Mouse (Mus musculus) E14TG2a.4 (cell line): ENCODE measurements around the gene Dhps.

Experiments used
- H3K27me3 ChIP-seq: 2 replicates; pipeline ENCODE4 v1.6.1; 2014; ENCODE audit warnings: low read length, control low read depth; ENCODE audit not compliant: insufficient read depth
- H3K36me3 ChIP-seq: 2 replicates; pipeline ENCODE4 v1.6.1; 2014; ENCODE audit warnings: low read length, control low read depth; ENCODE audit not compliant: insufficient read depth
- H3K4me1 ChIP-seq: replicated peaks from 2 replicates; pipeline ENCODE4 v1.6.1; 2014; ENCODE audit warnings: low read depth, low read length, control low read depth
- H3K4me3 ChIP-seq: replicated peaks from 2 replicates; pipeline ENCODE4 v1.5.1; 2014; ENCODE audit warnings: mild to moderate bottlenecking, low read length
- H3K9me3 ChIP-seq: 2 replicates; pipeline ENCODE4 v1.6.1; 2014; ENCODE audit warnings: low read length, control low read depth
- CTCF ChIP-seq: conservative IDR thresholded peaks from 2 replicates; pipeline ENCODE4 v1.5.1; 2014; ENCODE audit warnings: low read length
- NANOG ChIP-seq: IDR thresholded peaks from 2 replicates; pipeline ENCODE4 v1.6.1; 2014; ENCODE audit warnings: borderline replicate concordance, low read length, mixed read lengths
- POU5F1 ChIP-seq: IDR thresholded peaks from 2 replicates; pipeline ENCODE4 v1.6.1; 2014; ENCODE audit warnings: low read length, borderline replicate concordance

Gene Dhps

GRCm38 (mm10) chr8:85033867-85034266 lies 37.7 kb upstream of the Dhps start:
- TF ChIP-seq NANOG (no peak), POU5F1 (no peak), CTCF (no peak)
- no peaks in the 10 kb centered on the region for H3K9me3 ChIP-seq
- no peaks in the 10 kb centered on the region for H3K27me3 ChIP-seq
- peak overlapping the region; percentile 94; the same call in 1 of the 2 replicates for H3K4me3 ChIP-seq
- H3K4me1 ChIP-seq = peaks cover 68% of the 10 kb centered on the region
- peaks cover 55% of the 10 kb centered on the region for H3K36me3 ChIP-seq

DNA sequence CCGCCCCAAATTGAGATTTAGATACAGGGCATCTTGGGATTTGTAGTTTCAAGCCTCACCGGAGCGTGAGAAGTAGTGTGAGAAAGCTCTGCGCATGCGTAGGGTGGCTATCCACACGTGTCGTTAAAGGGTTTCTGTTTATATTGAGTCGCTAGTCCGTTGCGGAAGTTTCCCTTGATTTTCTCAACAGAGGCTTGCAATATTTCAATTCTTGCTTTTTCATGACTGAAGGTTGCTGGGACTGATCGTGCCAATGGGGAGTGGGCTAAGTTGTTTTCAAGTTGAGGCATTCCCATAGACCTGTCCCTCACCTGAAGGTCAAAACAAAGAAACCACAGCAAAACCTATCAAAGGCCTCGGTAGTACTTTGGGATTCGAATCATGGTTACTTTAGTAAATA lies 36.8 kb upstream of the Dhps start:
- Histone ChIP-seq H3K4me3 (peak overlapping the region; percentile 94), H3K9me3 (no peaks in the 10 kb centered on the region), H3K4me1 (peaks cover 67% of the 10 kb centered on the region), H3K36me3 (peaks cover 55% of the 10 kb centered on the region), H3K27me3 (no peaks in the 10 kb centered on the region)
- TF ChIP-seq POU5F1 (no peak), NANOG (no peak), CTCF (no peak)

- TF ChIP-seq POU5F1 (no peak), CTCF (no peak), NANOG (no peak)
- H3K4me1 ChIP-seq = peaks cover 67% of the 10 kb centered on the region
- H3K27me3 ChIP-seq = no peaks in the 10 kb centered on the region
- H3K9me3 ChIP-seq = no peaks in the 10 kb centered on the region
- peaks cover 55% of the 10 kb centered on the region for H3K36me3 ChIP-seq
- peak overlapping the region; percentile 94 for H3K4me3 ChIP-seq
Measured at GRCm38 (mm10) chr8:85035165-85035727, 36.3 kb upstream of the Dhps start.

DNA sequence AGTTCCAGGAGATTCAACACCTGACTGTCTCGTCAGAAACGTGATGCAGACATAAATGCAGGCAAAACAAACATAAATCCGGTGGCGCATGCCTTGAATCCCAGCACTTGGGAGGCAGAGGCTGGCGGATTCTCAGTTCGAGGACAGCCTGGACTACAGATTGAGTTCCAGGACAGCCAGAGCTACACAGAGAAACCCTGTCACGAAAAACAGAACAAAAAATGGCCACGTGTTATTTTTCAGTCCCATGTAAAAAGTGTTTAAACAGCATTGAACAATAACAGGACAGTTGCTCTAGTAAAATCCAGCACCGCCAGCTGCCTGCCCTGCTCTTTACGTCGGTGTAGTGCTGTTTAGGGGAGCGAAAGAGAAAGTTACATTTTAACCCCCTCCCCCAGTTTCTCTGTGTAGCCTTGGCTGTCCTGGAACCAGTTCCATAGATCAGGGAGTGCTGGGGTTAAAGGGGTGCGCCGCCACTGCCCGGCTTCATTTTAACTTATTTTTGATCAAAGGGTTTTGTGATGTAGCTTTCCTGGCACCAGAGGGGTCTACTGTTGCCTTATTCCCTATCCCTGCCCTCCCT lies 35.7 kb upstream of the Dhps start:
- no peak for TF ChIP-seq NANOG
- TF ChIP-seq CTCF = no peak
- no peak for TF ChIP-seq POU5F1
- Histone ChIP-seq H3K9me3 (no peaks in the 10 kb centered on the region), H3K4me1 (peaks cover 69% of the 10 kb centered on the region), H3K4me3 (peak overlapping the region; percentile 94), H3K36me3 (peaks cover 55% of the 10 kb centered on the region), H3K27me3 (no peaks in the 10 kb centered on the region)

DNA sequence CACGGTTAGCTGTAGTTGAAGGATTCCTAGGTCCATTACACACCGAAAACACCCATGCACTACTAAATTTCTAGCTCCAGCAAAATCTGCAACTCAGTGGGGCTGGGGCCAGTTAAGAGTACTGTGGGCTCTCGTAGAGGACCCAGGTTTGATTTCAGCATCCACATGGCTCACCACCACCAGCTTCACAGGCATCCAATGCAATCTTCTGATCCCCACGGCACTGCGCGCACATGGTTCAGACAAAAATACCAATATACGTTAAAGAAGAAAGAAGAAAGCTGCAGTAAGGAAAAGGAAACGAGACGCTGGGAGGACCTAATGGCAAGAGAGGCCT lies 35.2 kb upstream of the Dhps start:
- Histone ChIP-seq H3K4me1 (peaks cover 71% of the 10 kb centered on the region), H3K36me3 (peaks cover 56% of the 10 kb centered on the region), H3K4me3 (peak overlapping the region; percentile 94), H3K9me3 (no peaks in the 10 kb centered on the region), H3K27me3 (no peaks in the 10 kb centered on the region)
- TF ChIP-seq POU5F1 = no peak
- TF ChIP-seq CTCF = no peak

DNA sequence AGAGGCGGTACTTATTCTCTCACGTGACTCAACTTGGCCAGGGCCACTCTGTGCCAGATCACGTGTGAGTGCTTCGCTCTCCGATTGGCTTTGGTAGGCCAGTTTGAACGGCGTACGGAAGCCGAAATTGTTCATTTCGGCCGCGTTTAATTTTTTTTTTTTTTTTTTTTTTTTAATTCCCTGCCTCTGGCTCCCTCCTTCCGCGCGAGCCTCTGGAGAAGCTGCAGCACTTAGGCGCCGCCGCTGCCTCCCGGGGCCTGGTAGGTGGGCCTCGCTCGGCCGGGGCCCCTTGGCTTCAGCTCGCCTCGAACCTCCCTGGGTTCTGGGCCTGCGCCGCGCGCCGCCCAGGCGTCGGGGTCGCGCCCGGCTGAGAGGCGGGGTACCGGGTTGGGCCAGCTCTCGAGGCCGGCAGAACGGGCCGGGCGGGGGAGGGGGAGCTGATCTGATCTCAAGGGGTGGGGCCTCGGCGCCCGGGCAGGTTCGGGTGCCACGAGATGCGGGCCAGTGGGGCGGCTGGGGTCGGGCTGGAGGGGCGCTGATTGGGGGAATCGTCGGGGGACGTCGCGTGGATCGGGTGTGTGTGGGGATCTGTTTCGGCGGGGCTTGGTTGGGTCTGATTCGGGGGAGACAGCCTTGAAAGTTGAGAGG lies 34.7 kb upstream of the Dhps start, which contains the start of gene Tnpo2:
Tnpo2 (plus strand) TSS at position 198 of the 648 bp plus-strand sequence.
- TF ChIP-seq CTCF = no peak
- TF ChIP-seq POU5F1 = no peak
- no peak for TF ChIP-seq NANOG
- peaks cover 71% of the 10 kb centered on the region for H3K4me1 ChIP-seq
- H3K27me3 ChIP-seq = no peaks in the 10 kb centered on the region
- no peaks in the 10 kb centered on the region for H3K9me3 ChIP-seq
- peak within 1 kb of the TSS; percentile 94 for H3K4me3 ChIP-seq
- peaks cover 56% of the 10 kb centered on the region for H3K36me3 ChIP-seq

GRCm38 (mm10) chr8:85037366-85037680 lies 34.2 kb upstream of the Dhps start:
- Histone ChIP-seq H3K4me1 (peaks cover 70% of the 10 kb centered on the region), H3K27me3 (no peaks in the 10 kb centered on the region), H3K9me3 (no peaks in the 10 kb centered on the region), H3K36me3 (peaks cover 56% of the 10 kb centered on the region), H3K4me3 (peak overlapping the region; percentile 94)
- TF ChIP-seq NANOG = no peak
- TF ChIP-seq POU5F1 = no peak
- no peak for TF ChIP-seq CTCF

- TF ChIP-seq CTCF (no peak), NANOG (no peak), POU5F1 (no peak)
- Histone ChIP-seq H3K4me1 (peaks cover 67% of the 10 kb centered on the region), H3K9me3 (no peaks in the 10 kb centered on the region), H3K36me3 (peaks cover 55% of the 10 kb centered on the region), H3K4me3 (peak overlapping the region; percentile 94), H3K27me3 (no peaks in the 10 kb centered on the region)
Measured at GRCm38 (mm10) chr8:85037681-85038531, 33.7 kb upstream of the Dhps start.
